Mouse (Mus musculus): ENCODE results near the gene Gm13693.

DNA sequence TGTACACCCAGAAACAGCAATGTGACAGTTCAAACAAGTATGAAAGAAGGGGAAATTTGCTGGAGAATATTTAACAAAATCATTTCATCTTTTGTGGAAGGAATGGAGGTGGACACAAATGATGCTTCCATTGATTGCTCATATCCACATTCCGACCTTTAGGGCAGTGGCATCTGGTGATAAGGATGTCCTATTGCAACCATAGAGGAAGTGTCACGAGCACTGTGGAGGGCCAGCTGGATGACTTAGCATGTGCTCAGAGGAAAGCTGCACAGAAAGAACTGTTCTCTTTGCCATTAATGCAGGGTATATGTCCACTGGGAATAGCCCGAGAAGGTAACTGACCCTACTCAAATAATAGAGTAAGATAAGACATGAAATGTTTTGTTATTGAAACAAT, 48.5 kb downstream of the Gm13693 start:
- TF ChIP-seq POLR2A (IDR thresholded peaks at IDR 0.05; ENCODE audit: borderline replicate concordance, control insufficient read depth, low read depth, low read length) (no peak), CTCF (IDR thresholded peaks at IDR 0.05; ENCODE audit: control insufficient read depth, insufficient read depth, low read length) (no peak)

Measured in bone marrow, adult 2 months (tissue).